Mouse (Mus musculus): ENCODE data around the gene Zfp784. TPM values are rescaled to one million over a fixed set of nuclear protein-coding genes. Genes with fewer than 3 reads are reported as not detected.

Zfp784 gene
- total and polyA plus RNA-seq, 2 experiments from 2014 or later = 8.0 to 8.3 TPM

GRCm38 (mm10) chr7:5052438-5052837 lies 14.2 kb upstream of the Zfp784 start:
- Histone ChIP-seq H3K27me3 (ENCODE audit: control insufficient read depth, insufficient read depth, low read length) (peaks cover 54% of the 10 kb centered on the region), H3K9me3 (replicated peaks; ENCODE audit: control insufficient read depth, low read length) (no peaks in the 10 kb centered on the region), H3K9ac (replicated peaks; ENCODE audit: low read depth, low read length) (peak overlapping the region; percentile 36), H3K27ac (ENCODE audit: low read depth) (no peak overlapping the region), H3K4me2 (ENCODE audit: low read depth, low read length) (peak overlapping the region; percentile 92), H3K36me3 (replicated peaks; ENCODE audit: control insufficient read depth, insufficient read depth, low read length) (no peaks in the 10 kb centered on the region), H3K4me3 (ENCODE audit: low read depth, low read length) (peak overlapping the region; percentile 67), H3K4me1 (ENCODE audit: control insufficient read depth, insufficient read depth) (peaks cover 15% of the 10 kb centered on the region)
- 5% methylated on average over 9 of the region's 12 CpGs for WGBS
- no peak for ATAC-seq (ENCODE audit: insufficient read depth, low read depth)
- no peak for DNase-seq (ENCODE audit: low spot score)
- TF ChIP-seq CTCF (IDR thresholded peaks at IDR 0.05; ENCODE audit: low read depth) (no peak), EP300 (IDR thresholded peaks at IDR 0.05; ENCODE audit: low read depth) (no peak)

GRCm38 (mm10) chr7:5051193-5052192 lies 13.2 kb upstream of the Zfp784 start, which contains the start of gene Zfp580:
TSS of gene Zfp580 (plus strand) at chr7:5051538.
- no peak for TF ChIP-seq EP300 (IDR thresholded peaks at IDR 0.05; ENCODE audit: low read depth)
- Histone ChIP-seq H3K9me3 (replicated peaks; ENCODE audit: control insufficient read depth, low read length) (no peaks in the 10 kb centered on the region), H3K36me3 (replicated peaks; ENCODE audit: control insufficient read depth, insufficient read depth, low read length) (no peaks in the 10 kb centered on the region), H3K4me2 (ENCODE audit: low read depth, low read length) (peak within 1 kb of the TSS; percentile 92), H3K4me1 (ENCODE audit: control insufficient read depth, insufficient read depth) (peaks cover 15% of the 10 kb centered on the region), H3K9ac (replicated peaks; ENCODE audit: low read depth, low read length) (peak within 1 kb of the TSS; percentile 85), H3K27me3 (ENCODE audit: control insufficient read depth, insufficient read depth, low read length) (peaks cover 45% of the 10 kb centered on the region), H3K27ac (ENCODE audit: low read depth) (peak within 1 kb of the TSS; percentile 74), H3K4me3 (ENCODE audit: low read depth, low read length) (peak within 1 kb of the TSS; percentile 67)
- 2% methylated on average over 65 of the region's 65 CpGs for WGBS
- ATAC-seq (ENCODE audit: insufficient read depth, low read depth) = peak; percentile 87
- peak; percentile 54 for DNase-seq (ENCODE audit: low spot score)

GRCm38 (mm10) chr7:5047313-5047712 lies 9.1 kb upstream of the Zfp784 start:
- Histone ChIP-seq H3K4me1 (ENCODE audit: control insufficient read depth, insufficient read depth) (peaks cover 8% of the 10 kb centered on the region), H3K27me3 (ENCODE audit: control insufficient read depth, insufficient read depth, low read length) (0 out of 2 replicates have a peak, but pooled peaks cover 3% of the 10 kb centered on the region), H3K9me3 (replicated peaks; ENCODE audit: control insufficient read depth, low read length) (no peaks in the 10 kb centered on the region), H3K4me2 (ENCODE audit: low read depth, low read length) (no peak overlapping the region), H3K36me3 (replicated peaks; ENCODE audit: control insufficient read depth, insufficient read depth, low read length) (no peaks in the 10 kb centered on the region), H3K4me3 (ENCODE audit: low read depth, low read length) (no peak overlapping the region), H3K27ac (ENCODE audit: low read depth) (no peak overlapping the region), H3K9ac (replicated peaks; ENCODE audit: low read depth, low read length) (no peak overlapping the region)
- DNase-seq (ENCODE audit: low spot score) (peak; percentile 65), ATAC-seq (ENCODE audit: insufficient read depth, low read depth) (no peak)
- 14% methylated on average over 2 of the region's 2 CpGs for WGBS
- TF ChIP-seq CTCF (IDR thresholded peaks at IDR 0.05; ENCODE audit: low read depth) (peak; percentile 56), EP300 (IDR thresholded peaks at IDR 0.05; ENCODE audit: low read depth) (no peak)

- WGBS = 62% methylated on average over 2 of the region's 2 CpGs
- ATAC-seq (ENCODE audit: insufficient read depth, low read depth) (no peak), DNase-seq (ENCODE audit: low spot score) (no peak)
- Histone ChIP-seq H3K36me3 (replicated peaks; ENCODE audit: control insufficient read depth, insufficient read depth, low read length) (no peaks in the 10 kb centered on the region), H3K9me3 (replicated peaks; ENCODE audit: control insufficient read depth, low read length) (no peaks in the 10 kb centered on the region), H3K4me2 (ENCODE audit: low read depth, low read length) (no peak overlapping the region), H3K4me1 (ENCODE audit: control insufficient read depth, insufficient read depth) (peaks cover 6% of the 10 kb centered on the region), H3K27me3 (ENCODE audit: control insufficient read depth, insufficient read depth, low read length) (no peaks in the 10 kb centered on the region), H3K4me3 (ENCODE audit: low read depth, low read length) (no peak overlapping the region), H3K27ac (ENCODE audit: low read depth) (no peak overlapping the region), H3K9ac (replicated peaks; ENCODE audit: low read depth, low read length) (no peak overlapping the region)
- TF ChIP-seq CTCF (IDR thresholded peaks at IDR 0.05; ENCODE audit: low read depth) = peak; percentile 2; the same call in 1 of the 2 replicates
- no peak for TF ChIP-seq EP300 (IDR thresholded peaks at IDR 0.05; ENCODE audit: low read depth)
Measured at GRCm38 (mm10) chr7:5046112-5046511, 7.9 kb upstream of the Zfp784 start.

GRCm38 (mm10) chr7:5044981-5045380 lies 6.7 kb upstream of the Zfp784 start:
- no peak overlapping the region for H3K27ac ChIP-seq (ENCODE audit: low read depth)
- no peaks in the 10 kb centered on the region for H3K9me3 ChIP-seq (replicated peaks; ENCODE audit: control insufficient read depth, low read length)
- ATAC-seq (ENCODE audit: insufficient read depth, low read depth) = no peak

More at GRCm38 (mm10) chr7:5044981-5045380, 6.7 kb upstream of the Zfp784 start:
- no peak for DNase-seq (ENCODE audit: low spot score)
- Histone ChIP-seq H3K9ac (replicated peaks; ENCODE audit: low read depth, low read length) (no peak overlapping the region), H3K27me3 (ENCODE audit: control insufficient read depth, insufficient read depth, low read length) (no peaks in the 10 kb centered on the region), H3K4me2 (ENCODE audit: low read depth, low read length) (no peak overlapping the region), H3K4me1 (ENCODE audit: control insufficient read depth, insufficient read depth) (no peaks in the 10 kb centered on the region), H3K36me3 (replicated peaks; ENCODE audit: control insufficient read depth, insufficient read depth, low read length) (no peaks in the 10 kb centered on the region), H3K4me3 (ENCODE audit: low read depth, low read length) (no peak overlapping the region)
- WGBS = 60% methylated on average over 2 of the region's 2 CpGs
- TF ChIP-seq EP300 (IDR thresholded peaks at IDR 0.05; ENCODE audit: low read depth) (no peak), CTCF (IDR thresholded peaks at IDR 0.05; ENCODE audit: low read depth) (no peak)

Measured in heart, postnatal 0 days (tissue).